Mouse (Mus musculus) cerebellum, adult 8-10 months (tissue): ENCODE data around the gene Phc3.

Source experiments
- DNase-seq: peaks from one replicate; pipeline ENCODE4 v3.0.0; 2022

Gene Phc3

DNA sequence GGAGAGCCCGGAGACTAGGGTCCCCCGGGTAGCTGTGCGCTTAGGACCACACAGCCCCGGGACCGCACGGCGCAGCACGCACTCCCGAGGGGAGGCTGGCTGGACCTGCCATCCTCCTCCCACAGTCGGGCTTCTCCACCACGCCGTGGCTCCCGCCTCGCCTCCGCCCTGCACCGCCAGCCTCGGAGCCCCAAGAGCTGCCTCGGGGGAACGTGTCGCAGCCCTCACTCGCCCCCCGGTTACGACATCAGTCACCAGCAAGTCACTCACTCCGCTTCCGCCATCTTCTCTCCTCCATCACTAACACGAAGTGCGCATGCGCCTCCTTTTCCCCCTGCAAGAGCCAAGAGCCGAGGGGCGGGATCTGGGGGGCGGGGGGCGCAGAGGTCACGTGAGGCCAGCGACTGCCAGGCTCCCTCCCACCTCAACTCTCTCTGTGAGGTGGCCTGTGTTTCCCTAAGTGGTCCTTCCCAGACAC, at the start of gene Phc3:
Phc3 (minus strand) TSS at position 312 of the 478 bp plus-strand sequence.
- peak; percentile 90 for DNase-seq

DNA sequence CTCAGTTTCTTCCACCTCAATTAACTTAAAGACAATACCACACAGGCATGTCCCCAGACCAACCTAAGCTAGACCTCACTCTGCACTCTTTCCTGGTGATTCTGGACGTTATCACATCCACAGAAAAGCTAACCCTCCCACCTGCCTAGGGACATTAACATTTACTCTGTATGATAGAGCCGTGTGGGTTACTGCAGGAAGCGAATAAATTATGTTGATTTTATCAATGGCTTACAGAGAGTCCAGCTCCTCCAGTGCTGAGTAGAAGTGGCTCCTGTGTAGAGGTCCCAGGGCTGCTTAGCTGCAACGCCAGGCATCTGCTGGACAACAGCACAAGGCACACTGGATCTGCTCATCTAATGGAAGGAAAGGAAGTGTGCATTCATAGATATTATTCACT, 48.4 kb upstream of the Phc3 start:
- DNase-seq: no peak

- DNase-seq: no peak
Measured at GRCm38 (mm10) chr3:31016594-31017196, 47.5 kb upstream of the Phc3 start.

GRCm38 (mm10) chr3:31015682-31016443, 46.6 kb upstream of the Phc3 start:
- no peak for DNase-seq

DNA sequence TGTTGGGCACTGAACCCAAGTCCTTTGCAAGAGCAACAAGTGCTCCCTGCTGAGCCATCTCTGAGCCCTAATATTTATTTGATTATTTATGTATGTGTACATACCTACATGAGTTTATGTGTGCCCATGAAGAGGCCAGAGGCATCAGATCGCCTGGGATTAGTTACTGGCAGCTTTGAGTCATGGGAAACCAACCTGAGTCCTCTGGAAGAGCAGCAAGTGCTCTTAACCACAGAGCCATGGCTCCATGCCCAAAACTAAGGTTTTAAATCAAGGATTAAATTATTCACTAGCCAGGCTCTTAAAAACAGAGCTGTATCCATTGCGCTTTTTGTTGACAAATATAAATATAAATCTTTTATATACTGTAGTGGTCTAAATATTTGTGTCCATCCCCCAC, 45.2 kb upstream of the Phc3 start:
- no peak for DNase-seq

DNA sequence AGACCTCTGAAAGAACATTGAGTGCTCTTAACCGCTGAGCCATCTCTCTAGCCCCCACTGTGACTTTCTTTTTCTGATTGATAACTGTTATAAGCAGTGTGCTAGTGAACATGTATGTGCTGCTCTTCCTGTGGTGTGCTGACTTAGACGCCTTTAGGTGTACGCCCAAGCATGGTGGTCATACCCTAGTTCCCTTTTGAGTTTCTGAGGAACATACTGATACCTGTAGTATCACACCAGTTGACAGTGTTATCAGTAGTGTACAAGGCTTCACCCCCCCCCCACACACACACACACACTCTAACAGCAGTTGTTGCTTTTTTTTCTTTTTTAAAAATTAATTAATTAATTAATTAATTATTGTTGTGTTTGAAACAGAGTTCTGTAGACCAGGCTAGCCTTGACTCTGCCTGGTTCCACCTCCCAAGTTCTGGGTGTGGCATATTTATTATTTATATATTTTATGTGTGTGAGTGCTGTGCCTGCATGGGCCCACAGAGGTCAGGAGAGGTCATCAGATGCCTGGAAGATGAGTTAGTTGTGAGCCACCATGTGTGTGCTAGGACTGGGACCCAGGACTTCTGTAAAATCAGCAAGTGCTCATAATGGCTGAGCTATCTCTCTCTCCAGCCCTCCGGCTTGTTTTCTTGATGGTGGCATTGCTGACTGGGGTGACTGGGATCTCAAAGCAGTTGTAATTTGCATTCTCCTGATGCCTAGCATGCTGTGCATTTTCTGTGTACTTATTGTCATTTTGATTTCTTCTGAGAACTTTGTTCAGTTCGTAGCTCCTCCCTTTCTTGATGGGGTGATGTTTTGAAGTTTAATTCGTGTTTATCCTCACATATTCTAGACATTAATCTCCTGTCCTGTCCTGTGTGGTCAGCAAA, 35.4 kb upstream of the Phc3 start:
- no peak for DNase-seq

GRCm38 (mm10) chr3:31001048-31001676, 31.9 kb upstream of the Phc3 start:
- no peak for DNase-seq

DNA sequence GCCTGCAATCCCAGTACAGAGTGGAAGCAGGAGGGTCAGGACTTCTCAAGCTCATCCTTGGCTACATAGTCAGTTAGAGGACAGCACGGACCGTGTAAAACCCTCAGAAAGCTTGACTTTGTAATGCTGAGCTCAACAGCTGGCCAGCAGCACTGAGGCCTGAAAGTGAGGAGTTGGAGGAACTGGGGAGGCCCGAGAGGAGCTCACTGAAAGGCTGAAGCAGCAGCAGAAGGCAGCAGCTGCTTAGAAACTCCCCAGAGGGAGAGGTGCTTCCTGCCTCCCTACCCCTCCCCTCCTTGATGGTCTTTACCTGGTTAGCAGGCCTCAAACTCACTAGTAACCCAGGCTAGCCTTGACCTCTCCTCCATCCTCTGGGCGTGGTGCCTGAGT, 30.8 kb upstream of the Phc3 start:
- DNase-seq: no peak

DNA sequence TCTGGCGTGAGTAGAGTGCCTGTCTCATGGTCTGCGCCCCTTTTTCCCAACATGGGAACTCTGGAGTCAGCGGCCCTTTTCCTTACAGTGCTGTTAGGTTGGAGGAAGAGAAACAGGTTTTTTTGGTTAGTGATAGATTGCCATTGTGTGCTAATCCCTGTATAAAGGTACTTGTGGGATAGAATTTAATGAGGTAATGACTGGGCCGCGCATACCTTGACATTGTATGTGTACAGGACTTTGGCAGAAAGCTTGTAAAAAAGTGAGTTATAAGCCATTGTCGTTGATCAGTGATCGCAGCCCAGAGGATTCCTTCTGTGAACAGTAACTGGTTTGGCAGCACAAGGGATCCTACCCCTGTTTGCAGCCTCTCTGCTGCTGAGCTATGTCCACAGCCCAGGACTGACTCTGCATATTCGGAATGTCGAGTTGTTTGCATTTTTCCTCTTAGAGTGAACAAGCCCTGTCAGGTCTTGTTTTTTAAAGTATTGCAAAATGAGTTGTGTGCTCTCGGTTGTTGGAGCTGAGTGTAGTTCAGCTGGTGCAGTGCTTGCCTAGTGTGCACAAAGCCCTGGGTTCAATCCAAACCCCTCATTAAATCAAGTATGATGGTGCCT, 30.3 kb upstream of the Phc3 start:
- DNase-seq: no peak

GRCm38 (mm10) chr3:30996688-30997014, 27.4 kb upstream of the Phc3 start:
- no peak for DNase-seq

DNA sequence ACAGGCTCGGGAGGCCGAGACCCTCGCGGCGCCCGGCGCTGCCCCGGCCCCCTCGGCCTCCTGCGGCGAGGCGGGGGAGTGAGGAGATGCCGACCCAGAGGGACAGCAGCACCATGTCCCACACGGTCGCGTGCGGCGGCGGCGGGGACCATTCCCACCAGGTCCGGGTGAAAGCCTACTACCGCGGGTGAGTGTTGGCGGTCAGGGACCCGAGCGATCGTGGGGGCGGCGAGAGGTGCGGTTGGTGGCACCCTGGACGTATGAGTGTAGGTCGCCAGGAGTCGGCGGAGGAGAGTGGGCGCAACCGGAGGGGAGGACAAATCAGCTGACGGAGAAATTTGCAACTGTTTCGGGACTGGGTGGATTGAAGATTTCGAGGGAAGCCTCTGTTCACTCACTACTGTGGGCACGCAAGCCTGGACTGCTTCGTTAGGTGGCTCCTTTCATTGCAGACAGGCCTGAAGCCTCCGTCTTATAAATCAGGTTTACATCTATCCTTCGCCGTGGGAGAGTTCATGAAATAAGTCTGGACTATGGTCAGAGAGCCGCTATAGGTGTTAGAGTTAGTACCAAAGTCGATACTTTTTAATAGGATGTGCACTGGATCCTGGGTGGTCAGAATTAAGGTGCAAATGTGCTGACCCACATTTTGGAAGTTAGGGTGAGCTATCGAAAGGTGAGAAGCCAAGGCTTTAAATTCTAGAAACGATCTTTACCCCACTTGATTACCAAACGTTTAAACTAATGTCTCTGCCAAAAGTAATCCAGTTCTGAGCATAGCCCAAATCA, 26.9 kb upstream of the Phc3 start:
- no peak for DNase-seq

- peak; percentile 90 for DNase-seq
Measured at GRCm38 (mm10) chr3:30995283-30995898, 26.2 kb upstream of the Phc3 start, which contains the start of gene Prkci. Prkci (plus strand) TSS chr3:30995747.

DNA sequence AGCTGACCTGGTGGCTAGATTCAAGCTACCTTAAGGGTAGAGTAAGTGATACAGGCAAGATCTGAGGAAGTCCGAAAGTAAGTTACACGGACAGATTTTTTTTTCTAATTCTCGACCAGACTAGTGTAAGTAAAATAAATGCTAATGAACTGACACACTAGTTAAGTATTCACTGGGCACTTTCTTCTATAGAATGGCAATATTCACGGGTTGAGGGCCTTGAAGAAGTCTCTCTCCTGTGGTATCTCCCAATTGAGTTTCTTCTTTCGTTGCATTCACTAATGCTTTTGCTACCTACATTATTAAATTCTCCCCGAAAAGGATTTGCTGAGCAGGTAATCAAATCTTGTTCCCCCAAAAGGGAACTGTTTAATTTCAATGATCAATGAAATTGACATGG, 25.6 kb upstream of the Phc3 start:
- DNase-seq: no peak

- DNase-seq: no peak
Measured at GRCm38 (mm10) chr3:30993066-30993573, 23.9 kb upstream of the Phc3 start.

DNA sequence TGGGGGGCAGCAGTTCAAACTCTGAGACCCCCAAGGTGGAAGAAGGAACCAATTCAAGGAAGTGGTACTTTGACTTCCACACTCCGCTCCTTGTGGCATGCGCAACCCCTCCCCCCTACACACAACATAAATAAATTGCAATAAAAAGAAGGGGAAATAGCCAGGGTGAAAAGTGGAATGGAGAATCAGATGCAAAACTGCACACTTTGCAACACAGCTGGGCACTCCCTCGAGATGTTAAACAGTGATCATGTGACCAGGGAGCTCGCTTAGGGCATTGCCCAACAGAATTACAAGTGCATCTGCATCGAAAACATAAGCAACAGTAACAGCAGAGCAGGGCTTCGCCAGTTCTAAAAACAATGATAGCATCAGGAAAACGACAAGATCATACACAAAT, 22.9 kb upstream of the Phc3 start:
- no peak for DNase-seq

DNA sequence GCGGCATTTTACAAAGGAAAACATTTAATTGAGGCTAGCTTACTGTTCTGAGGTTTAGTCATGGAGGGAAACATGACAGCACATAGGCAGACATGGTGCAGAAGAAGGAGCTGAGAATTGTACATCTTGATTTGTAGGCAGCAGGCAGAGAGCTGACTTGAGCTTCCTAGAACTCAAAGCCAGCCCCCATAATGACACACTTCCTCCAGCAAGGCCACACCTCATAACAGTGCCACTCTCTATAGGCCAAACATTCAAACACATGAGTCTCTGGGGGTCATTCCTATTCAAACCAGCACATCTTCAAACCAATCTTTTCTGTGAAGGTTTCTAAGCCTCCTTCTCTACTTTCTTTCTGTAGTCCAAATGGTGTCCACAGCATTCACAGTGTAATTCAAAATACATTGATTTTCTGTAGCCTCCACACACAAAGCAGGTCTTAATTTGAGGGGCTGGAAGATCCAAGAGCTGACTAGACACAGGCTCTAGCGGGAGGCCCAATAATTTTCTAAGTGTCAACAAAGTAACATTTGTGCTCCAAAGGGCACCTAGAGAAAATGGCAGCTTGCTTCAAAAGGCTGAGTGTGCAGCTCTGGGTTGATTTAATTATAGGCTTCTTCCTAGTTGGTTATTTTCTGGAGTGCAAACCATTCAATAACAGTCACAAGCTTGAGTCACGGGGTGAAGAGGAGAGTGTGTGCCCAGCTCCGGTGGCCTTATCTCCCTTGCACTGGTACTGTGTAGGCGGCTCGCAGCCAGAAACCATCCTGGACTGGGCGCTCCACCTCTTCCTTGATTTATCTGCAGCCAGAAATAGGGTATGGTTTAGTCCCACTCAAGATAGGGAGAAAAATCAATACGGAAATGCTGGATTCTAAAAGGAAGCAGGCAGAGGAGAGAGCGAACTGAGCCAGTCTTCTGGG, 18.4 kb upstream of the Phc3 start:
- no peak for DNase-seq

DNA sequence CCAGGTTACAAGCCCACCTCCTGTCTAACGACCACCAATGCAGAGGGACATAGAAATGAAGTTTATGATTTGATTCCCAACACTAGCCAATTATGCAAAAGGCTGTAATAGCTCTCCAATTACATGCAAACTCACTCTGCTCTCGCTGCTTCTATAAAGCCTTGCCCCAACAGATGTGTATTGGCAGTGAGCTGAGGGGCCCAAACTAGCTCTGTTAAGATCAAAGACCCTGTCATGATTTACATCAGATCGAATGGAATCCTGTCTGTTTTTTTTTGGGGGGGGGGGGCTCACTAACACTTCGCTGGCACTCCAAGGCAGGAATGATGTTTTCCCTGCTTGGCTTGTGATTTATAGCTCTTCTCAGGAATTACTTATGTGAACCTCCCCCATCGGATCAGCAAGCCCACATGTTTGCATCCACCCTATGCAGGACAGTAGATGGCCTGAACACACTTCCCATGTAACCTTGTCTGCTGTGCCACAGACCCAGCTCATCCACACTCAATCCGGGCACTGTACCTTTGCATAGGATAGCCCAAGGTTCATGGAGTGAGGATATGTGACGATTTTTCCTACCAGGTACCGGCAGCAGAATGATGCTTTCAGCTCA, 13.8 kb upstream of the Phc3 start:
- DNase-seq: no peak

GRCm38 (mm10) chr3:30981616-30982380, 12.6 kb upstream of the Phc3 start:
- DNase-seq: no peak
